Mouse (Mus musculus): Measurements from ENCODE around the gene Atxn1. TPM values are rescaled to one million over a fixed set of nuclear protein-coding genes. Genes with fewer than 3 reads are reported as not detected.
A peak's percentile ranks its signal among the peaks of the same experiment; 100 is the strongest.

Atxn1 gene
- polyA plus RNA-seq, 1 experiment from 2014 or later: 7.7 TPM

DNA sequence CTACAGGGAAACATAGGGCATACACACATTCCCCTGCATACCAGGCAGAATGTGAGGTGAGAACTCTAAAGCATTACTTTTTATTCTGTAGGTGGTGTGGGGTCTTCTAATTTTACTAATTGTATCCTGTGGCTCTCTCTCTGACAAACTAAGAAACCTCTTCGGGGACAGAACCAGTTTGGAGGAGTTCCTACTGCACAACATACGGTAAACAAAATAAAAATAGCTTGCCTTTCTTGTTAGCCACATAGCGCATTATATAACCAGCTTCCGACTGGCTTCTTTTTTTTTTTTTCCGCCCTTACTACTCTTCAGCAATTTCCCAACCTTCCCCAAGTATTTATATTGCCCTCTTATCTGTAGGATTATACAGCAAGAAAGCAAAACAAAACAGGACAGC is 2.0 kb downstream of the Atxn1 start:
- 6% methylated on average over 5 of the region's 5 CpGs for WGBS
- Histone ChIP-seq H3K9me3 (replicated peaks) (no peaks in the 10 kb centered on the region), H3K36me3 (no peaks in the 10 kb centered on the region), H3K9ac (peak overlapping the region; percentile 97), H3K4me2 (peak overlapping the region; percentile 84), H3K4me1 (replicated peaks) (peaks cover 39% of the 10 kb centered on the region), H3K27me3 (replicated peaks) (no peaks in the 10 kb centered on the region), H3K4me3 (peak overlapping the region; percentile 92), H3K27ac (ENCODE audit: poor library complexity, severe bottlenecking) (peak overlapping the region; percentile 96)
- no peak for ATAC-seq (ENCODE audit: insufficient number of reproducible peaks, low FRiP score)

DNA sequence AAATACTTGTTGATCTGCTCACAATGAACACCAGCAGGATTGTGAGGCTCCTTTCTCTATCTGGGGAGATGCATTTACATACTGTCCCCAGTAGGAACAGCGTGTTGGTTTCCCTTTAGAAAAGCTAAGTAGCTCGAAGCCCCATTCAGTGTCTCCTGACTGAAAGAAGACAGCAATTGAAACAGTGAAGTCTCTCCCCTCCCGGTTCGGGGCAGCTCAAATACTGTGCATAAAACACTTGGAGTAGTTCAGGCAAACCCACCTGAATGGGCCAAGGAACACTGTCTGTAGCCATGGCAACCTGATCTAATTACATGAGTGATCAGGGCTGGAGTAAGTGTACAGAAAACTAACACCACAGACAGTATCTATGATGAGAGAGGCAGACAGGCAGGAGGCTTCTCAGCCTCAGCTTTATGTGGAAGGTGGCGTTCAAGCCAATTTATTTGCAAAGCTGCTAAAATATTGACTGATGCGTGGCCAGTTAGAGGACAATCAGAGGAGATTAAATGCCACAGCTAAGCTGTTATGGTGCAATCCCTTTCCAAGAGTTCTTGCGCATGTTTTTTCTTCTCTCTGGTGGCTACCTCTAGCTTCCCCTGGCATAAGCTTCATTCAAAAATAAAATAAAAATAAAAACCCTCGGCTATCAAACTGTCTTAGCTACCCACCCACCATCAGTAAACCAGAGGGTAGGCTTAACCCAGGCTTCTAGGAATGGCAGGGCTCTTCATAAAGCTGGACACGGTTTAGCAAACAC is 2.8 kb downstream of the Atxn1 start:
- Histone ChIP-seq H3K4me2 (peak overlapping the region; percentile 84), H3K9ac (peak overlapping the region; percentile 32; the same call in 1 of the 2 replicates), H3K4me1 (replicated peaks) (peaks cover 39% of the 10 kb centered on the region), H3K27ac (ENCODE audit: poor library complexity, severe bottlenecking) (0 out of 2 replicates have a peak overlapping the region, but pooled peaks have one; percentile 34), H3K36me3 (no peaks in the 10 kb centered on the region), H3K27me3 (replicated peaks) (no peaks in the 10 kb centered on the region), H3K9me3 (replicated peaks) (no peaks in the 10 kb centered on the region), H3K4me3 (peak overlapping the region; percentile 92)
- WGBS: 33% methylated on average over 9 of the region's 9 CpGs
- ATAC-seq (ENCODE audit: insufficient number of reproducible peaks, low FRiP score): no peak

GRCm38 (mm10) chr13:45960311-45960965 is 4.4 kb downstream of the Atxn1 start:
- Histone ChIP-seq H3K4me1 (replicated peaks) (peaks cover 32% of the 10 kb centered on the region), H3K27ac (ENCODE audit: poor library complexity, severe bottlenecking) (no peak overlapping the region), H3K27me3 (replicated peaks) (no peaks in the 10 kb centered on the region), H3K9ac (no peak overlapping the region), H3K4me2 (peak overlapping the region; percentile 16; the same call in 1 of the 2 replicates), H3K36me3 (peaks cover 3% of the 10 kb centered on the region; the same call in 1 of the 2 replicates), H3K4me3 (no peak overlapping the region), H3K9me3 (replicated peaks) (no peaks in the 10 kb centered on the region)
- WGBS: 47% methylated on average over 14 of the region's 14 CpGs
- no peak for ATAC-seq (ENCODE audit: insufficient number of reproducible peaks, low FRiP score)

- H3K4me2 ChIP-seq: no peak overlapping the region
- no peaks in the 10 kb centered on the region for H3K9me3 ChIP-seq (replicated peaks)
- H3K27me3 ChIP-seq (replicated peaks): no peaks in the 10 kb centered on the region
- H3K27ac ChIP-seq (ENCODE audit: poor library complexity, severe bottlenecking): no peak overlapping the region
- peaks cover 32% of the 10 kb centered on the region for H3K4me1 ChIP-seq (replicated peaks)
- H3K36me3 ChIP-seq: peaks cover 8% of the 10 kb centered on the region
- no peak overlapping the region for H3K9ac ChIP-seq
- ATAC-seq (ENCODE audit: insufficient number of reproducible peaks, low FRiP score): no peak
- H3K4me3 ChIP-seq: no peak overlapping the region
- 83% methylated on average over 4 of the region's 4 CpGs for WGBS
These were observed 6.5 kb downstream of the Atxn1 start for GRCm38 (mm10) chr13:45958306-45958705.

DNA sequence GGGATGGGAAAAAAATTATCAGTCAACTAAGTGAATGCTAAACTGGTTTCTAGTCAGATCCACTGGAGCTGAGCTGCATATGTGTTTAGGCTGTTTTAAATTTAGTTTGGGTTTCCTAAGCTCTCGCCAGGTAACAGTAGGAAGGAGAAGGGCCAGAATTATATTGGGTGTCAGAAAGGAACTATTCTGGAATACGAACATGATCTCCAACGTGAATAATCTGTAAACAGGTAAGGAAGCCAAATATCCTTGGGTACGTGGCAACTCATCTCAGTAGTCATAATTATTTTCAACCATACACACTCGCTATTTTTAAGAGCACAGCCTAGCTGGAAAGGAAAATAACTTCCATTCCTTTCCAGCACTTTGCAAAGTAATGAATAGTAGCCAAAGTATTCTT is 7.2 kb downstream of the Atxn1 start:
- 88% methylated on average over 5 of the region's 5 CpGs for WGBS
- H3K4me2 ChIP-seq: no peak overlapping the region
- H3K27me3 ChIP-seq (replicated peaks): no peaks in the 10 kb centered on the region
- H3K9me3 ChIP-seq (replicated peaks): no peaks in the 10 kb centered on the region
- no peak overlapping the region for H3K27ac ChIP-seq (ENCODE audit: poor library complexity, severe bottlenecking)
- no peak overlapping the region for H3K4me3 ChIP-seq
- H3K4me1 ChIP-seq (replicated peaks): peaks cover 30% of the 10 kb centered on the region
- no peak for ATAC-seq (ENCODE audit: insufficient number of reproducible peaks, low FRiP score)
- peaks cover 8% of the 10 kb centered on the region for H3K36me3 ChIP-seq
- no peak overlapping the region for H3K9ac ChIP-seq

- H3K4me3 ChIP-seq: no peak overlapping the region
- WGBS: 84% methylated on average over 6 of the region's 6 CpGs
- no peak for ATAC-seq (ENCODE audit: insufficient number of reproducible peaks, low FRiP score)
These were observed 8.5 kb downstream of the Atxn1 start for GRCm38 (mm10) chr13:45956287-45956686.

DNA sequence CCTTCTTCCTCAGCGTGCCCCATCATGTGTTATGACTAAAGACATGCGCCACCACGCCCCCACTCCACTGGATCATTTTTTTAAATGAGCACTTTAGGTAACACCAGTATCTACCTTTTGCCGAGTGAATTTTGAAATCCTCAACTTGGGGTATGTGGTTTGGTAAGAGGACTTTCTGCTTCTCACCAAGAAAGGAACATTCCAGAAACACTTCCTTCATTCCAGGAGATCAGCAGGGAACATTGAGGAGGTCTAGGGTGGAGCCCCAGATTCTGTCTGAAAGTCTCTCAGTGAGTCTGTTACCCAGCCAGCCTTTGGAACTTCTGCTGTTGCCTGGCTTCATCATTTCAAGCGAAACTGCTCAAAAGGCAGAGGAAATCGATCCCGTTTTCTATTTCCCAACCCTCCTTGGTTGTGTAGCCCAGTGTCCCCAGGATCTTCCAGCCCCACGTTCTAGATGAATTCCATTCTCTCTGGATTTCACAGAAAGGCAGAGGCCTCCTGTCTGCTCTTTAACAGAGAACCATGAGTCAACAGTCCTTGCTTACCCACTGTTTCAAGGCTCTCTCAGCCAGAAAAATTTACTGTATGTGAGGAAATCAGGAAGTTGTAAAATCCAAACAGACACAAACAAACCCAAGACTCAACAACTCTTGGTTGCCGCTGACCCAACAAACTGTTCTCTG is 9.3 kb downstream of the Atxn1 start:
- H3K9me3 ChIP-seq (replicated peaks): no peaks in the 10 kb centered on the region
- 82% methylated on average over 9 of the region's 9 CpGs for WGBS
- H3K9ac ChIP-seq: no peak overlapping the region
- no peak for ATAC-seq (ENCODE audit: insufficient number of reproducible peaks, low FRiP score)
- peaks cover 22% of the 10 kb centered on the region for H3K4me1 ChIP-seq (replicated peaks)
- no peak overlapping the region for H3K4me2 ChIP-seq
- no peak overlapping the region for H3K4me3 ChIP-seq
- H3K27me3 ChIP-seq (replicated peaks): no peaks in the 10 kb centered on the region
- H3K36me3 ChIP-seq: peaks cover 8% of the 10 kb centered on the region
- no peak overlapping the region for H3K27ac ChIP-seq (ENCODE audit: poor library complexity, severe bottlenecking)

More at GRCm38 (mm10) chr13:45956287-45956686, 8.5 kb downstream of the Atxn1 start:
- Histone ChIP-seq H3K36me3 (peaks cover 8% of the 10 kb centered on the region), H3K27ac (ENCODE audit: poor library complexity, severe bottlenecking) (no peak overlapping the region), H3K27me3 (replicated peaks) (no peaks in the 10 kb centered on the region), H3K9ac (no peak overlapping the region), H3K4me2 (no peak overlapping the region), H3K9me3 (replicated peaks) (no peaks in the 10 kb centered on the region), H3K4me1 (replicated peaks) (peaks cover 23% of the 10 kb centered on the region)

DNA sequence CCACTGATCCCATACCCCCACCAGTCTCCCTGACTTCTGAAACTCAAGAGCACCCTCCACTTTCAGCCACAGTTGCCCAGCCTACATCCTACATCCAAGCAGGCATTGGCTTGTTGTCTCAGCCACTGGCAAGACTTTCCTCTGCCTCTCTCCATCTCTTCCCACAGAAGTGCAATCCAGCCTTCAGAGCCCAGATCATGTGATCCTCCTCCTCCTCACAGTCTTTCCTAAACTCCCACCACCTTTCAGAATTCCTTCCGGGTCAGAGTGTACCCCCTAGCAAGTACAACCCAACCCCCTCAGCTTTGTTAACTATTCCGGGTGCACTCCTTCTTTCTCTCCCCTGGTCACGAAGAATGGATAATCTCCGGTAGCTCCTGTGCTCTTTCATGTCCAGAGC is 11.7 kb downstream of the Atxn1 start:
- Histone ChIP-seq H3K27me3 (replicated peaks) (no peaks in the 10 kb centered on the region), H3K27ac (ENCODE audit: poor library complexity, severe bottlenecking) (no peak overlapping the region), H3K4me3 (no peak overlapping the region), H3K36me3 (peaks cover 17% of the 10 kb centered on the region), H3K9ac (no peak overlapping the region), H3K9me3 (replicated peaks) (no peaks in the 10 kb centered on the region), H3K4me1 (replicated peaks) (peaks cover 11% of the 10 kb centered on the region), H3K4me2 (no peak overlapping the region)
- ATAC-seq (ENCODE audit: insufficient number of reproducible peaks, low FRiP score): no peak
- WGBS: 82% methylated on average over 4 of the region's 4 CpGs

DNA sequence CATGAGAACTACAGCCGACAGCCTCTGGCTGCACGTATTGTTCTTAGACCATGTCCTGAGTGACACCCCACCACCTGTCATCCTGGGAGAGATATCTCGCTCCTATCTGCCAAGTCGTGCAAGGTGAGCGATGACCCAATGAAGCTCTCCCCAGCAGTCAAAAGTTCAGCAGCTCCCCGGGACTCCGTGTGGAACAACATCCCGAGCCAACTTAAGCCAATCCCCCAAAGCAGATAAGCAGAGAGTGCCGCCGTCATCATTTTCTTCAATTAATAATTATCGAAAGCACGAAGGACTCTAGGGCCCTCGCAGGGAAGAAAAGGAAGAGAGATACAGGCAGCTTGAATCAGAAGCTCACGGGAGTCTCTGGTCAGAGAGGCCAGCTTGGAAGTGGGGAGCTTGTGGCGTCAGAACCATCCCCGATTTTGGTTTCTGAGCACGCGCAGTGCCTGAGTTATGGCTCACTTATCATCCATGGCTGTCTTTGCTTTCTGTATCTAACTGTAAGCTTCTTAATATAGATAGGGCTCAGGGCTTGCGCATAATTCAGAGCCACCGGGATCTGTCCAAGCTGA is 13.7 kb downstream of the Atxn1 start:
- no peak overlapping the region for H3K4me2 ChIP-seq
- WGBS: 65% methylated on average over 20 of the region's 20 CpGs
- H3K9me3 ChIP-seq (replicated peaks): no peaks in the 10 kb centered on the region
- H3K36me3 ChIP-seq: peaks cover 18% of the 10 kb centered on the region
- no peaks in the 10 kb centered on the region for H3K27me3 ChIP-seq (replicated peaks)
- ATAC-seq (ENCODE audit: insufficient number of reproducible peaks, low FRiP score): no peak
- peaks cover 11% of the 10 kb centered on the region for H3K4me1 ChIP-seq (replicated peaks)
- no peak overlapping the region for H3K27ac ChIP-seq (ENCODE audit: poor library complexity, severe bottlenecking)
- H3K9ac ChIP-seq: no peak overlapping the region
- H3K4me3 ChIP-seq: no peak overlapping the region

DNA sequence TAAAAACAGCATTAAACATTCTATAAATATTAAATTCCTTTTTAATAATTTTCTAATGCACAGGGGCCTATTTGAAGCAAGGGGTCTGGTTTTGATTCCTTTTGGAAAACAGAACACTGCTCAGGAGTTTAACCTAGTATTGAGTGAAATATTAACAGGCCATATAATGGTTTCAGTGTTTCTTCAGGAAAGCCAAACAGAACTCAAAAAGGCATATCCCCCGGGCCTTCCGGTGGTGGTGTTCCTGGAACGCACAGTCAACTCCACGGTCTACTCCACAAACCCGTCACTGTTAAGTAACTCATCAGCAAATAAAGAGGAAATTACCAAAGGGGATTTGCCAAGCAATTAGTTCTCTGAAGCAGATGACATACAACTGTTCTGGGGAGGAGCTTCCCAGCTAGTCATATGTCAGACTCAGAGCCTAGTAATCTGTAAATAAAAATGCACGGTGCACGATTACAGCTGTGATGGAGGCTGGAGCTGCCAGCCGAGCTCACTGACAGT is 14.4 kb downstream of the Atxn1 start:
- Histone ChIP-seq H3K4me2 (no peak overlapping the region), H3K9ac (no peak overlapping the region), H3K36me3 (peaks cover 22% of the 10 kb centered on the region), H3K27me3 (replicated peaks) (no peaks in the 10 kb centered on the region), H3K9me3 (replicated peaks) (no peaks in the 10 kb centered on the region), H3K27ac (ENCODE audit: poor library complexity, severe bottlenecking) (no peak overlapping the region), H3K4me3 (no peak overlapping the region), H3K4me1 (replicated peaks) (peaks cover 11% of the 10 kb centered on the region)
- ATAC-seq (ENCODE audit: insufficient number of reproducible peaks, low FRiP score): no peak
- 81% methylated on average over 8 of the region's 8 CpGs for WGBS

DNA sequence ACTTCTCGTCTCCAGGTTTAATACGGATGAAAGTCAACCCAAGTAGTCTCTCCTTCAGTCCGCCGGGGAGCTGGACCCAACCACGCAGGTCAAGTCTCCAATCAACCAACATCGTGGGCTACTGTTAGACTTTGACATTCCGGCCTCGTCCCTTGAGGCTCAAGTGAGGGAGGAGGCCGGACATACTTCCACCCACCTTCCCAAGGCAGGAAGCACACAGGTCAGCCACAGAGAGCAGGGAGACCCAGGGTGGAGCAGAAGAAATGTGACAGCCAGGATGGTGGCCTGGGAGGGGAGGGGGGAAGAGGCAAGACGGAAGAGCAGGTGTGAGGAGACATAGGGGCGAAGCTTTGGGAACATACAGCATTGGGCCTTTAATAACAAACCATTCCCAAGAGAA is 18.7 kb downstream of the Atxn1 start:
- Histone ChIP-seq H3K27me3 (replicated peaks) (no peaks in the 10 kb centered on the region), H3K9ac (no peak overlapping the region), H3K36me3 (peaks cover 46% of the 10 kb centered on the region), H3K9me3 (replicated peaks) (no peaks in the 10 kb centered on the region), H3K4me1 (replicated peaks) (peaks cover 14% of the 10 kb centered on the region), H3K4me2 (no peak overlapping the region), H3K4me3 (no peak overlapping the region), H3K27ac (ENCODE audit: poor library complexity, severe bottlenecking) (no peak overlapping the region)
- 92% methylated on average over 11 of the region's 11 CpGs for WGBS
- ATAC-seq (ENCODE audit: insufficient number of reproducible peaks, low FRiP score): no peak

Measured in heart, embryonic 12.5 days (tissue).